Mouse (Mus musculus) macrophage (primary cell): ENCODE results near the gene Cmklr1. TPM values are rescaled to one million over a fixed set of nuclear protein-coding genes. Genes with fewer than 3 reads are reported as not detected.

Source experiments
- H3K27ac ChIP-seq: fragments of 350-480 bp; formaldehyde crosslinking; 2 replicates; pipeline ENCODE4 v1.9.0; 2021
- H3K36me3 ChIP-seq: fragments of 350-480 bp; formaldehyde crosslinking; 2 replicates; pipeline ENCODE4 v1.9.0; 2021; ENCODE audit errors: inconsistent target
- H3K4me3 ChIP-seq: fragments of 350-480 bp; formaldehyde crosslinking; 2 replicates; pipeline ENCODE4 v1.9.0; 2021; ENCODE audit errors: inconsistent target
- H3K79me2 ChIP-seq: fragments of 350-480 bp; formaldehyde crosslinking; 2 replicates; pipeline ENCODE4 v1.9.0; 2021; ENCODE audit errors: inconsistent target
- WGBS: methylation state at CpG from one replicate; pipeline ENCODE4 v1.1.7; 2026; ENCODE audit warnings: inconsistent platforms; ENCODE audit not compliant: missing documents; 5-methylcytosine and 5-hydroxymethylcytosine counted together
- polyA plus RNA-seq: library from polyadenylated mRNA; stranded (reverse); fragments of 250-400 nt; gene quantifications from 3 replicates; pipeline ENCODE4 v1.2.4, GENCODE M21; 2018; ENCODE audit warnings: inconsistent platforms
- total RNA-seq, 78 experiments: library from RNA; depleted of rRNA; stranded (reverse); fragments of 250-400 nt; gene quantifications; 1 replicate in 9 of 78; 2 replicates in 24 of 78; 3 replicates in 43 of 78; 4 replicates in 2 of 78; pipeline ENCODE4 v1.2.4; 2018; ENCODE audit warnings: inconsistent platforms in 56 of 78

Gene Cmklr1
- total RNA-seq (2018; cell fraction: chromatin; rRNA removed): 10 to 100 TPM in 21 of 26 experiments, 1 to 10 TPM in 5; 4.5 to 37.0 (median 21.6) TPM
- 100 to 1,000 TPM in 1 of 26 experiments, 10 to 100 TPM in 25; 26.0 to 111 (median 60.2) TPM for total RNA-seq (2018; cell fraction: cytosol; rRNA removed)
- total RNA-seq (2018; cell fraction: nucleus; rRNA removed): 100 to 1,000 TPM in 1 of 26 experiments, 10 to 100 TPM in 25; 14.9 to 102 (median 53.2) TPM
- 26.6 to 82.0 TPM (median 61.8 TPM) in 3 replicates for polyA plus RNA-seq

DNA sequence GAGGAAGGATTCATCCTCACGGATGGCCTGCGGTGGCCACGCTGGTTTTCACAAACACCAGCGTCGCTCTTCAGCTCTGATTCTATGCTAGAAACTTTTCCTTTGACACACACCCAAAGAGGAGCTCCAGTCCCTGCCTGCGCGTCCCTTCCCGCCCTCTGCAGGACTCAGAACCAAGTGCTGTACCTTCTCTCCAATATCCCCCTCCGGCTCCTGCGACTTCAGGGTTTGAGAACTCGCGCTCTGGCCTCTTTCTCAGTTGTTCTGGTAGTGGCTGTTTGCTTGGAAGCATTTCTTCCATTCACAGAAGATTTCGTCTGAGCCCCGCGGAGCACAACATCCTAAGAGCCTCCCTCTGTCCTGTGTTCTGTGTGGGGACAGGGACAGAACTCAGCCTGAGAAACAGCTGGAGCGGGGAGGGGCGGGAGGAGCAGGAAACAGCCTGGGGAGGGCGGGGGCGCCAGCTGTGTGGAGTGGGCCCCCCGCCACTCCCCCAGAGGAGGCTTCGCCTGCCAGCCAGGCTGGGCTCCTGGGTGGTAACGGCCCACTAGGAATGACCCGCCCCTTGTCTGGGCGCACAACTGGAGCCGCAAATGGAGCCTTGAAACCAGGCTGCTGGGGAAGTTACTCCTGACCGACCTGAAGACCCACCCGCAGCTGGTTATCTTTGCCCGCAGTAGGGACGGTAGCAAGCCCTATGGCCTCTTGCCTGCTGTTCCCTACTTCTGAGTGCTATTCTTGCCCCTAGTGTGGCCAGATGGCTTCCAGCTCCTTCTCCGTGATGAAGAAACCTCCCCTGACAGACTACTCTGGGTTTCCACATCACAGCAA is at the start of gene Cmklr1:
Gene Cmklr1, minus strand, starts transcription at position 392 of the 831 bp plus-strand sequence.
- H3K27ac ChIP-seq: peak within 1 kb of the TSS; percentile 82

GRCm38 (mm10) chr5:113694415-113694814 is 44.2 kb upstream of the Cmklr1 start:
- no peak overlapping the region for H3K27ac ChIP-seq
- WGBS: 53% methylated on average over 5 of the region's 5 CpGs
- no peaks in the 10 kb centered on the region for H3K79me2 ChIP-seq
- no peak overlapping the region for H3K4me3 ChIP-seq
- no peaks in the 10 kb centered on the region for H3K36me3 ChIP-seq

More for the DNA sequence above, at the start of gene Cmklr1:
- H3K4me3 ChIP-seq: peak within 1 kb of the TSS; percentile 11; the same call in 1 of the 2 replicates
- no peaks in the 10 kb centered on the region for H3K36me3 ChIP-seq
- WGBS: 30% methylated on average over 30 of the region's 30 CpGs
- H3K79me2 ChIP-seq: peaks cover 35% of the 10 kb centered on the region; the same call in 1 of the 2 replicates

- 65% methylated on average over 4 of the region's 4 CpGs for WGBS
- Histone ChIP-seq H3K79me2 (no peaks in the 10 kb centered on the region), H3K27ac (no peak overlapping the region), H3K4me3 (no peak overlapping the region), H3K36me3 (no peaks in the 10 kb centered on the region)
Observed at GRCm38 (mm10) chr5:113694000-113694399, 43.8 kb upstream of the Cmklr1 start.

GRCm38 (mm10) chr5:113693196-113693755 is 43.0 kb upstream of the Cmklr1 start:
- no peaks in the 10 kb centered on the region for H3K36me3 ChIP-seq
- H3K27ac ChIP-seq: no peak overlapping the region
- no peak overlapping the region for H3K4me3 ChIP-seq
- no peaks in the 10 kb centered on the region for H3K79me2 ChIP-seq
- WGBS: 94% methylated on average over 6 of the region's 8 CpGs

DNA sequence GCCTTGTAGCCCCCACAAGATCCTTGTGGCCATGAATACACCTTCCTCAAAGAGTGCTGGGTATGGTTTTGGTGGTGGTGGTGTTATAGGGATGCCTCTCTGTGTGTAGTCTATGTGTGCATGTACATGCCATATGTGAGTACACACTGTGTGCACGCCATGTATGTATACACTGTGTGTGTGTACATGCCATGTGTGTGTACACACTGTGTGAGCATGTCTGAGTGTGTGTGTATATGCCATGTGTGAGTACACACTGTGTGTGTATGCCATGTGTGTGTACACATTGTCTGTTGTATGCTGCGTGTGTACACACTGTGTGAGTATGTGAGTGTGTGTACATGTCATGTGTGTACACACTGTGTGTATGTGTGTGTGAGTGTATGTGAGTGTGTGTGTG is 40.6 kb upstream of the Cmklr1 start:
- H3K4me3 ChIP-seq: no peak overlapping the region
- WGBS: 100% methylated on average over 2 of the region's 2 CpGs
- H3K79me2 ChIP-seq: no peaks in the 10 kb centered on the region
- H3K36me3 ChIP-seq: no peaks in the 10 kb centered on the region
- H3K27ac ChIP-seq: no peak overlapping the region

- whole genome bisulfite sequencing: 82% methylated on average over 15 of the region's 15 CpGs
- Histone ChIP-seq H3K27ac (no peak overlapping the region), H3K36me3 (no peaks in the 10 kb centered on the region), H3K79me2 (no peaks in the 10 kb centered on the region), H3K4me3 (no peak overlapping the region)
Observed at GRCm38 (mm10) chr5:113690069-113690548, 39.9 kb upstream of the Cmklr1 start.

DNA sequence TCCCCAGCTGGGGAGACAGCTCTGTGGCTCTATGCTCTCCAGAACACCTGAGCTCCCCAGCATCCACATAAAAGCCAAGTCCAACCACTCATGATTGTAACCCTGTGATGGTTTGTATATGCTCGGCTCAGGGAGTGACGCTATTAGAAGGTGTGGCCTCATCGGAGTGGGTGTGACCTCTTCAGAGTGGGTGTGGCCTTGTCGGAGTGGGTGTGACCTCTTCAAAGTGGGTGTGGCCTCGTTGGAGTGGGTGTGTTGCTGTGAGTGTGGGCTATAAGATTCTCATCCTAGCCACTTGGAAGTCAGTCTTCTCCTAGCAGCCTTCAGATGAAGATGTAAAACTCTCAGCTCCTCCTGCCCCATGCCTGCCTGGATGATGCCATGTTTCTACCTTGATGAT is 37.3 kb upstream of the Cmklr1 start:
- no peaks in the 10 kb centered on the region for H3K79me2 ChIP-seq
- H3K4me3 ChIP-seq: no peak overlapping the region
- no peaks in the 10 kb centered on the region for H3K36me3 ChIP-seq
- no peak overlapping the region for H3K27ac ChIP-seq
- WGBS: 88% methylated on average over 5 of the region's 5 CpGs

- WGBS: 85% methylated on average over 5 of the region's 5 CpGs
- no peak overlapping the region for H3K27ac ChIP-seq
- no peaks in the 10 kb centered on the region for H3K79me2 ChIP-seq
Observed at GRCm38 (mm10) chr5:113685471-113685870, 35.2 kb upstream of the Cmklr1 start.

GRCm38 (mm10) chr5:113683246-113683645 is 33.0 kb upstream of the Cmklr1 start:
- no peak overlapping the region for H3K4me3 ChIP-seq
- WGBS: 67% methylated on average over 5 of the region's 5 CpGs
- no peaks in the 10 kb centered on the region for H3K79me2 ChIP-seq
- no peaks in the 10 kb centered on the region for H3K36me3 ChIP-seq
- H3K27ac ChIP-seq: no peak overlapping the region

More at GRCm38 (mm10) chr5:113685471-113685870, 35.2 kb upstream of the Cmklr1 start:
- no peak overlapping the region for H3K4me3 ChIP-seq
- H3K36me3 ChIP-seq: no peaks in the 10 kb centered on the region

- Histone ChIP-seq H3K36me3 (no peaks in the 10 kb centered on the region), H3K27ac (no peak overlapping the region), H3K4me3 (no peak overlapping the region), H3K79me2 (no peaks in the 10 kb centered on the region)
- WGBS: 96% methylated on average over 3 of the region's 3 CpGs
Observed at GRCm38 (mm10) chr5:113682472-113682871, 32.2 kb upstream of the Cmklr1 start.

GRCm38 (mm10) chr5:113681219-113681618 is 31.0 kb upstream of the Cmklr1 start:
- Histone ChIP-seq H3K79me2 (no peaks in the 10 kb centered on the region), H3K27ac (no peak overlapping the region), H3K4me3 (no peak overlapping the region), H3K36me3 (no peaks in the 10 kb centered on the region)
- 92% methylated on average over 13 of the region's 14 CpGs for WGBS

DNA sequence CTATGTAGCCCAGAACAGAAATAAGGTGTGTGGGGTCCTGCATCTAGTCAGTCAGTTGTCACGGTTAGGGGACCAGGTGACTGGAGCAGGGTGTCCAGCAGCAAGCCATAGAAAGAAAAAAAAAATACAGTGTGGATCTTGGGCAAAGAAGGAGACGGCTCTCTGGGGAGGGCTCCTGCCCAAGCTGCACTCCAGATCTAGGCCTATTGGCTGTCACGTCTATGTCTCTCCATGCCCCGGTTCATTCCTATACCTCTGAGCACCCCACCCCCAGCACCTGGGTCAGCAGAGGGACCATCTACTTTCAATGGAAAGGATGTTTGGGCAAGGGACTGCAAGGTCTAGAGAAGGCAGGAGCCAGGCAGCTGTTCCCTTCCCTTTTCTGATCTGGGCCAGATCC is 29.3 kb upstream of the Cmklr1 start:
- 98% methylated on average over 4 of the region's 4 CpGs for WGBS
- Histone ChIP-seq H3K27ac (no peak overlapping the region), H3K4me3 (no peak overlapping the region), H3K79me2 (no peaks in the 10 kb centered on the region), H3K36me3 (no peaks in the 10 kb centered on the region)

DNA sequence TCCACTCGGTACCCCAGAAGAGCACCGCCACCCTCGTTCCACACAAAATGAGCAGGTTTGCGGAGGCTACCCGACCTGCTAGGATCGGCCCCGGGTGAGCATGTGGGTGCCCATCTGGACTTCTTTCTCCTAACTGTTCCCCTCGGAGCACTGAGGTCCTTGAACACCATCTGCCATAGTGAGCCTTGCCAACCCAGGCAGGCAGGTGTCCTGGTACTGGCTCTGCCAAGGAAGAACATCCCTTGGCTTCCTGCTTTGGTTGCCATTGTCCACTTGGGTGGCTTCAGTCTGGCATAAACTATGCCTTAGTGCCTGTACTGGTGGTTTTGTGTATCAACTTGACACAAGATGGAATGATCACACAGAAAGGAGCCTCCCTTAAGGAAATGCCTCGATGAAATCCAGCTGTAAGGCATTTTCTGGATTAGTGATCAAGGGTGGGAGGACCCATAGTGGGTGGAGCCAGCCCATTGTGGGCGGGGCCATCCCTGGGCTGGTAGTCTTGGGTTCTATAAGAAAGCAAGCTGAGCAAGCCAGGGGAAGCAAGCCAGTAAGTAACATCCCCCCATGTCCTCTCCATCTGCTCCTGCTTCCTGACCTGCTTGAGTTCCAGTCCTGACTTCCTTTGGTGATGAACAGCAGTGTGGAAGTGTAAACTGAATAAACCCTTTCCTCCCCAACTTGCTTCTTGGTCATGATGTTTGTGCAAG is 28.7 kb upstream of the Cmklr1 start:
- WGBS: 83% methylated on average over 9 of the region's 10 CpGs
- H3K79me2 ChIP-seq: no peaks in the 10 kb centered on the region
- H3K4me3 ChIP-seq: no peak overlapping the region
- no peaks in the 10 kb centered on the region for H3K36me3 ChIP-seq
- no peak overlapping the region for H3K27ac ChIP-seq

DNA sequence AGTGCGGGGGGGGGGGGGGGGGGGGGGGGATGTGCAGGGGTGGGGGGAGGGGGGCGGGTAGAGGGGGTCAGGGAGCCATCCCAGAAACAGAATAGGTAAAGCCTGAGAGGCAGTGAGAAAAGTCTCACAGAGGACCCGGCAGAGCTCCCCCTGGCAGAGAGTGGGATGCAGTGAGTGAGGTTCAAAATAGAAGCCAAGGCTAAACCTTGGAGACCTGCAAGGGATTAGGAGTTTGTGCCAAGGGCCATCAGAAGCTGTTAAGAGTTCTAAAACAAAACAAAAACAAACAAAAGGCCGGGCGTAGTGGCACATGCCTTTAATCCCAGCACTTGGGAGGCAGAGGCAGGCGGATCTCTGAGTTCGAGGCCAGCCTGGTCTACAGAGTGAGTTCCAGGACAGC is 27.3 kb upstream of the Cmklr1 start:
- H3K27ac ChIP-seq: no peak overlapping the region
- H3K36me3 ChIP-seq: no peaks in the 10 kb centered on the region
- no peaks in the 10 kb centered on the region for H3K79me2 ChIP-seq
- WGBS: 73% methylated on average over 2 of the region's 7 CpGs
- H3K4me3 ChIP-seq: no peak overlapping the region
